Mouse (Mus musculus): ENCODE data around the gene Slc36a2. TPM values are rescaled to one million over a fixed set of nuclear protein-coding genes. Genes with fewer than 3 reads are reported as not detected.

Slc36a2 gene
- total RNA-seq (2021), result 1 to 10 TPM; 4.2 to 5.6 TPM
- long read RNA-seq, experiment 1, transcript Slc36a2-201 (10 exons, 2,429 nt), result major isoform, 16 of 27 reads
- long read RNA-seq, experiment 1, partial matches to known transcripts, result 5 of 27 reads
- long read RNA-seq, experiment 1, other reads (novel, unspliced or antisense), result 5 of 27 reads
- long read RNA-seq, experiment 2, partial matches to known transcripts, result 1 of 6 reads
- long read RNA-seq, experiment 2, other reads (novel, unspliced or antisense), result 1 of 6 reads

GRCm38 (mm10) chr11:55184733-55185291, at the start of gene Slc36a2:
Gene Slc36a2 (minus strand): TSS chr11:55185077.
- DNase-seq (ENCODE audit: low spot score in 2 of 2), result no peak

- no peak for DNase-seq (ENCODE audit: low spot score in 2 of 2)
Measured at GRCm38 (mm10) chr11:55234288-55234687, 49.4 kb upstream of the Slc36a2 start.

DNA sequence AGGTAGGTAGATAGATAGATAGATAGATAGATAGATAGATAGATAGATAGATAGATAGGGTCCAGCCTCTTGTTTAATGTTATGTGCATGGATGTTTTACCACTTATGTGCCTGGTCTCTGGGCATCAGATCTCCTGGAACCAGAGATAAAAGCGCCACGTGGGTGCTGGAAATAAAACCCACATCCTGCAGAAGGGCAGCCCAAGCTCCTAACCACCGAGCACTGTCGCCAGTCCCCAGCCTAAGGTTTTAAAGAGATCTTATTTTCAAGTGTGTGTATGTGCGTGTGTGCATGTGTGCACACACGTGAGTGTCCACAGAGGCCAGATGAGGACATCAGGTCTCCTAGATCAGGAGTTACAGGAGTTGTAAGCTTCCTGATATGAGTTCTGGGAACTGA, 46.2 kb upstream of the Slc36a2 start:
- no peak for DNase-seq (ENCODE audit: low spot score in 2 of 2)

DNA sequence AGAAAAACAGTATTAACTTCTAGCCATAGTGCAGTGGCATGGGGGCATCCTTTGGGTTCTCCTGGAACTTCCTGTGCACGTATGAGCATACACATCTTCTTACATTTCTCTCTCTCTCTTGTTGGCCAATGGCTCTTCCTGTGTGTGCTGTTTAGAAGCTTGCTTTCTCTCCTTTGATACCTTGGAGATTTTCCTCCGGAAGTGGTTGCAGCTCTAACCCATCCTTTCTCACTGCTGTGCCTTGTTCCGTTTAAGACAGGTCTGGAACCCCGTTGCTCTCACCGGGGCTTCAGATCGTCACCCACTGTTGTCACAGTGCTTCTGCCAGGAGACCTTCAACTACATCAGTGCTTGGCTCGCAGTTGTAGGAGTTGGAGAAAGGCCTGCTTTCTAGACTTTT, 36.4 kb upstream of the Slc36a2 start:
- DNase-seq (ENCODE audit: low spot score in 2 of 2), result no peak

DNA sequence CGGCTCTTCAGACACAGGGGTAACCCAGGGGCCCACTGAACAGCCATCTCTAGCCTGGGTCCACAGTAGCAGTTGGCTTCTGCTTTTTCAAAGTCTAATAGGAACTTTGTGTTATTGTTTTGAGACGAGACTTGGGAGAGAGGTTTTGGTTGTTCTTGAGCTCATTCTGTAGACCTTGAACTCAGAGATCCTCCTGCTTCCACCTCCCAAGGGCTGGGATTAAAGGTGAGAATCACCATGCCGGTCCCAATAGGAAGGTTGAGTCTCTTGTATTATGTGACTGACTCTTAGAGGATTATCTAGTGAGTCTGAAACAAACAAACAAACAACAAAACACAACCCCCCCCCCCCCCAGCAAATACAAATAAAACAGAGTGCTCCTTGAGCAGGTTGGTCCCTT, 33.6 kb upstream of the Slc36a2 start:
- no peak for DNase-seq (ENCODE audit: low spot score in 2 of 2)

DNA sequence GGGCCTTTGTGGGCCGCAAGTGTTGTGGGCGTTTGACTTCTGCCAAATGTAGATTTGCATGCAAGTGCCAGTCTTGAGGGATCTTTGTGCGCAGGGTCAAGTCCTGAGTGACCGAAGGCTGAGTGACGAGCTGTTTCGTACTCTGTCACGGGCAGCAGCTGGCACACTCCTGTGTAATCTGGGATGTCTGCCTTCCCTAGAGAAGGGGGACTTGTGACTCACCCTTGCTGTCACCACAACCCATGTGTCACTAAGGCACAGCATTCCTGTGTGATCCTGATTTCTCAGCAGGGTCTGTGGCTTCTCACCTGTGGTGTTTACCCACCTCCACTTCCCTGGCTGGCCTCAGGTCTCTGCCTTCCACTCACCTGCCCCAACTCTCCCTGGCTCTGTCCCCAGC, 33.0 kb upstream of the Slc36a2 start:
- no peak for DNase-seq (ENCODE audit: low spot score in 2 of 2)

- DNase-seq (ENCODE audit: low spot score in 2 of 2), result no peak
Measured at GRCm38 (mm10) chr11:55217418-55217817, 32.5 kb upstream of the Slc36a2 start.

GRCm38 (mm10) chr11:55216830-55217229, 32.0 kb upstream of the Slc36a2 start:
- no peak for DNase-seq (ENCODE audit: low spot score in 2 of 2)

- DNase-seq (ENCODE audit: low spot score in 2 of 2), result no peak
Measured at GRCm38 (mm10) chr11:55216061-55216460, 31.2 kb upstream of the Slc36a2 start.

- no peak for DNase-seq (ENCODE audit: low spot score in 2 of 2)
Measured at GRCm38 (mm10) chr11:55214978-55215377, 30.1 kb upstream of the Slc36a2 start.

GRCm38 (mm10) chr11:55214161-55214560, 29.3 kb upstream of the Slc36a2 start:
- no peak for DNase-seq (ENCODE audit: low spot score in 2 of 2)

DNA sequence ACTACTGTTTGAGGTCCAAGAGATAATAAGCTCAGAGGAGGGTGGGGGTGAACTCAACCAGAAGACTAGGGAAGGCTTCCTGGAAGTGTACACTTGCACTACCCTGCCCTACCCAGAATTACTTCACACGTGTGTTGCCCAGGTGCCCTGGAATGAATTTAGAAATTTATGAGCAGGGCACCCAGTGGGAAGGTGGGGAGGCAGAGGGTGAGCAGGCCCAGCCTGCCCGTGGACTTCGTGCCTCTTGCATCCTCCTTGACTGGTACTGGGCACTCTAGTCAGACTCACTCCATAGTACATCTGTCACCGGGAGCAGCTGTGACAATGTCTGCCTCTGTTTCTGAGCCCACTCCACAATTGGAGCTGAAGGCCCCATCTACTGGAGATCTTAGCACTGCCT, 28.6 kb upstream of the Slc36a2 start:
- DNase-seq (ENCODE audit: low spot score in 2 of 2), result no peak

DNA sequence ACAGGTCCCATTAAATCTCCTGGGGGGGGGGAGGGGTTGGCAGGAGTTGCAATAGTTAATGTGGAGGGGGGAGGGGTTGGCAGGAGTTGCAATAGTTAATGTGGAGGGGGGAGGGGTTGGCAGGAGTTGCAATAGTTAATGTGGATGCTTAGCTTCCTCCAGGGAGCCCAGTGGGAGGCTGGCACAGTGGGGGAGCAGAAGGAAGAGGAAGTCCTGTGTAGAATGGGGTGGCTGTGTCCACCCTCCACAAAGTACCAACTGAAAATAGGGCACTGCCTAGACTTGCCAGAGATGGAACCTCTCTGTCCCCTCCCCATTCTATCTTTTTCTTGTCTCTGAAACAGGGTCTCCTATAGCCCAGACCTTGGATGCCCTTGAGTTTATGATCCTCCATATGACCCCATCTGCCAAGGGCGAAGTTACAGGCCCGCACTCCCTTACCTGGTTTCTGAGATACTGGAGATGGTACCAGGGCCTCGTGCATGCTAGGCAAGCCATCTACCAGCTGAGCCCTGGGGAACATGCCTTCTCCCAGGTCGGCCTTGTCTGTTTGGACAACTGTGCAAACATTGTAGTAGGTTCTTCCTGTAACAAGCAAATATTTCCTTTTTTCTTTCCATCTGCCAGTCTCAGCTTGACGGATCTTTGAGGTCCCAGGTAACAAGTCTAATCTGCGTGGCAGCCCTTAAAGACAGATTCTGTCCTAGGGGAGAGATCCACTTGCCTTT, 24.9 kb upstream of the Slc36a2 start:
- no peak for DNase-seq (ENCODE audit: low spot score in 2 of 2)

- DNase-seq (ENCODE audit: low spot score in 2 of 2), result no peak
Measured at GRCm38 (mm10) chr11:55209032-55209431, 24.2 kb upstream of the Slc36a2 start.

DNA sequence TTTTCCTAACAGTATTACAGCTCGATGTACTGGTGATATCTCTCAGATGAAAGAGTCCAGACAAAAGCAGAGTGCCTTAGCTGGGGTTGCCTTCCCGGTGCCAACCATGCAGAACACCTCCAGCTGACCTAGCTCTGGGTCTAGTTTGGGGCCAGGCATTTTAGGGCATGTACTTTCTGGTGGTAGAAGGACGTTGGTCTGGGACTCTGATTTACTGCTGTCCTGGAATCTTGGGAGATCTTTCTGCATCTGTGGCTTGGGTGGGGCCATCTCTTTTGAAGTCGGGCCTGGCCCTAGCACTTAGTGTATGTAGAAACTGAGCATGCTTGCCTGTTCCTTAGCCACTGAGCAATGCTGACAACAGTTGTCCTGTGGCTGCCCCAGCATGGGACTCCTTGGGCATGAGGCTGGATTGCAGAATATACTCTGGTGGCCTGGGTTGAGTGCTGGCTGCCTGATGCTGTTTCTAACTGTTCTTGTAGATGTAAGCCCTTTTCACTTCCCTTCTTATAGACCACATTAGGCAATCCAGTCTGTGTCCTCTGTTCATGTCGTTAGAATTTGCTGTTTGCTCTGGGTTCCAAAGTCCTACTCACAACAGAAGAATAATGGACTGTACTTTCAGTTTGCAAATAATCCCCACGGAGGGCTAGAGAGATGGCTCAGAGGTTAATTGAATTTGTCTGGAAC, 23.3 kb upstream of the Slc36a2 start:
- DNase-seq (ENCODE audit: low spot score in 2 of 2), result no peak

DNA sequence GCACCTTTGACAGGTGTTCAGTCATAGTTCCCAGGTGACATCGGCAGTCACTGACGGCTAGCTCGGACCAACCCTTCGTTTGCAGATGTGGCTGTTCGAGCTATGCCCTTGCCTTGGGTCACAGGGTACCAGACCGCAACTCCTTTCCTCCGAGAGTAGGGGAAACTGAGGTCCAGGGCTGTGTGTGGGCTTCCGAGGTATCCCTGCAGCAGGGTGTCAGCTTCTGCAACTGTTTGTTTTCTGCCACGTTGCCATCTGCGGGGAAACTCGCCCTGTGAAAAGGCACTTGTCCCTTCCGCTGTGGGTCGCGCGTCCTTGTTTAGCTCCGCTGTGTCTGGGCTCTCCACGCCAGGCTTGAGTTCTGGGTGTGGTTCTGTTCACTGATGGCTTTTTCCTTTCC, 19.7 kb upstream of the Slc36a2 start:
- DNase-seq (ENCODE audit: low spot score in 2 of 2), result peak in 1 of 2 experiments; percentile 21

- DNase-seq (ENCODE audit: low spot score in 2 of 2), result peak; percentile 99
Measured at GRCm38 (mm10) chr11:55204159-55204596, 19.3 kb upstream of the Slc36a2 start, which contains the start of gene Slc36a1. Gene Slc36a1 (plus strand): TSS chr11:55204350.

- DNase-seq (ENCODE audit: low spot score in 2 of 2), result no peak
Measured at GRCm38 (mm10) chr11:55197740-55198510, 13.0 kb upstream of the Slc36a2 start.

DNA sequence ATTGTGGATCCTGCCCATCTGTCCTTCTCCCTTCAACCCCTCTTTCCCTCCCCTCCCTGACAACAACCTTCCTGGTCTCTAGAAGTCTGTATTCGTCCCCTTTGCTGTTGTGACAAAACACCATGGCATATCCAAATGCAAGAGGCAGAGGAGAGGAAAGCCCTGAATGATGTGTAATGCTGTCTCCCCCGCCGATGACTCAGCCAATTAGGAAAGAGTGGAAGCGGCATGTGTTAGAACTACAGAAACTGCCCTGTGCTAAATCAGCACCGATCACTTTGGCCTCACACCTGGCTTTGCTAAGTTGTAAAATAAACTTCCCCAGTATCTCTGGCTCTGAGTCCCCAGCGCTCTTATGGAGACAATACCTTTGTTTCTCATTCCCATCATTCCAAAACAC, 12.2 kb upstream of the Slc36a2 start:
- no peak for DNase-seq (ENCODE audit: low spot score in 2 of 2)

DNA sequence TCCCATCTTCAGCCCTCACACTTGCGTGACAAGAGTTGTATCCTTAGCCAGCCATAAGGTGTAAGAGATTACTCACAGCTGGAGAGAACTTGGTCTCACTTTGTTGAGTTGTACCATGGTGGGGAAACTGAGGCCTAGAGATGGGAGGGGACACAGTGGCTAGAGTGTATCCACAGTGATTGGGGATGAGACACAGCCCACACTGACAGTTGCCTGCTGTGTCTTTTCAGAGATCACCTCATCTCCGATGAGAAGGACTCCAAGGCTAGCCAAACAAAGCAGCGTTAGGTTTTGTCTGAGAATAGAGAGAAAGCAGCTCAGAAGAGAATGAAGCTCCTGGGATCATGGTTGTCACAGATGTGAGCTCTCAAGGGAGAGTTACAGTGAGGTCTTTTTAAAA, 5.3 kb upstream of the Slc36a2 start:
- no peak for DNase-seq (ENCODE audit: low spot score in 2 of 2)

- DNase-seq (ENCODE audit: low spot score in 2 of 2), result no peak
Measured at GRCm38 (mm10) chr11:55187777-55188176, 2.9 kb upstream of the Slc36a2 start.
